Mouse (Mus musculus) stomach, postnatal 0 days (tissue): ENCODE measurements around the gene Gstp2.

Experiments
- CTCF ChIP-seq: IDR thresholded peaks from 2 replicates; pipeline ENCODE4 v1.5.1; 2016; ENCODE audit warnings: antibody characterized with exemption, low read depth, mild to moderate bottlenecking, moderate library complexity
- EP300 ChIP-seq: optimal IDR thresholded peaks from 2 replicates; pipeline ENCODE3; 2016; ENCODE audit warnings: antibody characterized with exemption

GRCm38 (mm10) chr19:4058581-4058980 lies 12.8 kb upstream of the Gstp2 start:
- TF ChIP-seq EP300 (no peak), CTCF (no peak)
